Mouse (Mus musculus): ENCODE results near the gene Slc2a9.

DNA sequence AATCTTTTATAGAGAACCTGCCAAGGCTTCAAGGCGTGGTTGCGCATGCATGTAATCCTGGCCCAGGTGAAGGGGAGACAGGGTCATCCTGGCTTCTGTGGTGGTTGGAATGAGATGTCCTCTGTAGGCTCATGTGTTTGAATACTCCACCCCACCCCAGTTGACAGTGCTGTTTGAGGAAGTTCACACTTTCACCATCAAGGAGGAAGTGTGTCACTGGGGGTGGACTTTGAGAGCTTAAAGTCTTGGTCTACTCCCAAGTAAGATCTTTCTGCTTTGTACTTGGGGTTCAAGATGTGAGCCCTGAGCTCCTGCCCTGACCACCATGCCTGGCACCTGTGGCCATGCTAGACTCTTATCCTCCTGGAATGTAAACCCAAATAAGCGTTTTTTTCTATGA lies 100.7 kb downstream of the Slc2a9 start:
- TF ChIP-seq CTCF (IDR thresholded peaks at IDR 0.05; ENCODE audit: control insufficient read depth, insufficient read depth, insufficient read length) (no peak), MYOD1 (IDR thresholded peaks at IDR 0.05; ENCODE audit: control insufficient read depth, insufficient read length, low read depth) (no peak), MYOG (IDR thresholded peaks at IDR 0.05; ENCODE audit: control insufficient read depth, extremely low read depth, insufficient read length) (no peak), MAX (IDR thresholded peaks at IDR 0.05) (no peak), FOSL1 (IDR thresholded peaks at IDR 0.05; ENCODE audit: insufficient read depth, low read length, poor library complexity, severe bottlenecking) (no peak)
